Mouse (Mus musculus) forebrain, embryonic 14.5 days (tissue): ENCODE results near the gene Znrf1. TPM values are rescaled to one million over a fixed set of nuclear protein-coding genes. Genes with fewer than 3 reads are reported as not detected.

Experiments used
- ATAC-seq: fragments of 200-750 bp; cut with Nextera tagmentation; 2 replicates; pipeline ENCODE4 v1.8.0; 2017; ENCODE audit warnings: mild to moderate bottlenecking, moderate library complexity
- DNase-seq: peaks from one replicate; pipeline ENCODE4 v3.0.0-alpha.2; 2015; ENCODE audit warnings: low spot score
- H3K27ac ChIP-seq: fragments of 300-500 bp; sonication (generic); 2 replicates; pipeline ENCODE4 v1.5.1; 2014; ENCODE audit warnings: low read depth, mild to moderate bottlenecking, control low read depth, low read length, moderate library complexity
- H3K27me3 ChIP-seq: fragments of 300-500 bp; sonication (generic); replicated peaks from 2 replicates; pipeline ENCODE4 v1.6.1; 2014; ENCODE audit warnings: low read length, control low read depth, mixed read lengths; ENCODE audit not compliant: control insufficient read depth, insufficient read depth
- H3K36me3 ChIP-seq: fragments of 300-500 bp; sonication (generic); 2 replicates; pipeline ENCODE4 v1.6.1; 2014; ENCODE audit warnings: low read length, control low read depth; ENCODE audit not compliant: control insufficient read depth, insufficient read depth
- H3K4me1 ChIP-seq: fragments of 300-500 bp; sonication (generic); 2 replicates; pipeline ENCODE4 v1.6.1; 2014; ENCODE audit warnings: antibody characterized with exemption, low read length, control low read depth; ENCODE audit not compliant: control insufficient read depth, insufficient read depth
- H3K4me2 ChIP-seq: fragments of 300-500 bp; sonication (generic); 2 replicates; pipeline ENCODE4 v1.6.1; 2014; ENCODE audit warnings: mild to moderate bottlenecking, control low read depth, low read length
- H3K4me3 ChIP-seq: fragments of 300-500 bp; sonication (generic); 2 replicates; pipeline ENCODE4 v1.5.1; 2014; ENCODE audit warnings: low read depth, low read length, control low read depth
- H3K9ac ChIP-seq: fragments of 300-500 bp; sonication (generic); 2 replicates; pipeline ENCODE4 v1.6.1; 2014; ENCODE audit warnings: mild to moderate bottlenecking, low read length, control low read depth, moderate library complexity
- H3K9me3 ChIP-seq: fragments of 300-500 bp; sonication (generic); replicated peaks from 2 replicates; pipeline ENCODE4 v1.6.1; 2016; ENCODE audit warnings: low read length, control low read depth, mixed read lengths; ENCODE audit not compliant: control insufficient read depth
- WGBS: fragments of 180-500 bp; shearing (Covaris S2); extraction: QIAGEN DNeasy Blood & Tissue Kit; methylation state at CpG from one replicate; pipeline ENCODE4 v1.1.7; 2014; 5-methylcytosine and 5-hydroxymethylcytosine counted together
- polyA plus RNA-seq: library from polyadenylated mRNA; unstranded; fragments of >200 nt; fragmentation: Nextera tagmentation; extraction: Ambion mirVana; gene quantifications from 2 replicates; pipeline ENCODE4 v1.2.1, GENCODE M21; 2014

The Znrf1 gene
- polyA plus RNA-seq, 1 experiment from 2014 or later: 55.3 TPM

- DNase-seq (no peak), ATAC-seq (no peak)
- Histone ChIP-seq H3K9ac (peak overlapping the region; percentile 97), H3K4me3 (peak overlapping the region; percentile 57), H3K4me2 (peak overlapping the region; percentile 77), H3K27me3 (no peaks in the 10 kb centered on the region), H3K36me3 (no peaks in the 10 kb centered on the region), H3K9me3 (no peaks in the 10 kb centered on the region), H3K27ac (no peak overlapping the region), H3K4me1 (peaks cover 27% of the 10 kb centered on the region)
- WGBS: 5% methylated on average over 2 of the region's 2 CpGs
Observed at GRCm38 (mm10) chr8:111538194-111538593, 2.3 kb downstream of the Znrf1 start.

DNA sequence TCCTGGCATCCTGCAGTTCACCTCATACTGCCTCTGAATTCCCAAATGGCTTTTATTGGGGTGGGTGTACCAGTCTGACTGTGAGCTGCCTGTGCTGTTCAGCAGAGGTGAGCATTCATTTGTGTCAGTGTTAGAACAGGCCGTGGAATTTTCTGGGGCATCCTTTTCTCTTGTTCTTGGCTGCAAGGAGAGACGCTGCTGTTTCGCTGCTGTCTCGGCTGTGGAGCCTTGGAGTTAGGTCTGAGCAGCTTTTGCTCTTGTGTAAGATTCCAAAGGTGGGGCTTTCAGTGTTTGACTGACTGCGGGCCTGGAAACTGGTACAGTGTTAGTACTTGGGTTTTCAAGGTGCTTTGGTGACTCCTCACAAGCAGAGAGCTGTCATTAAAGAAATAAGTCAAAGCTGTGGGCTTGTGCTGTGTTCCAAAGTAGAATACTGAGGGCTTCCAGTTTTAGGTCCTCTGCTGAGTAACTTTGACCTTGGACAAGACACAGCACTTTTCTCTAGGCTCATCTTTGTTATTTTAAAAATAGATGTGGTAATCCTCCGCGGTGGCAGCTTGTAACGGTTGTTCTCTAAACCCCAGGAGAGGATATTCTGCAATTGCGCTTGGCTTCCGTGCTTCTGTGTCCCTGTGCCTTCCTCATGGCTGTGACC lies 3.7 kb downstream of the Znrf1 start:
- DNase-seq (no peak), ATAC-seq (no peak)
- Histone ChIP-seq H3K27ac (no peak overlapping the region), H3K9me3 (no peaks in the 10 kb centered on the region), H3K4me1 (peaks cover 27% of the 10 kb centered on the region), H3K27me3 (no peaks in the 10 kb centered on the region), H3K9ac (peak overlapping the region; percentile 56), H3K36me3 (no peaks in the 10 kb centered on the region), H3K4me3 (peak overlapping the region; percentile 57), H3K4me2 (peak overlapping the region; percentile 77)
- WGBS: 65% methylated on average over 10 of the region's 10 CpGs

- no peaks in the 10 kb centered on the region for H3K36me3 ChIP-seq
Observed at GRCm38 (mm10) chr8:111543712-111544380, 7.9 kb downstream of the Znrf1 start.

DNA sequence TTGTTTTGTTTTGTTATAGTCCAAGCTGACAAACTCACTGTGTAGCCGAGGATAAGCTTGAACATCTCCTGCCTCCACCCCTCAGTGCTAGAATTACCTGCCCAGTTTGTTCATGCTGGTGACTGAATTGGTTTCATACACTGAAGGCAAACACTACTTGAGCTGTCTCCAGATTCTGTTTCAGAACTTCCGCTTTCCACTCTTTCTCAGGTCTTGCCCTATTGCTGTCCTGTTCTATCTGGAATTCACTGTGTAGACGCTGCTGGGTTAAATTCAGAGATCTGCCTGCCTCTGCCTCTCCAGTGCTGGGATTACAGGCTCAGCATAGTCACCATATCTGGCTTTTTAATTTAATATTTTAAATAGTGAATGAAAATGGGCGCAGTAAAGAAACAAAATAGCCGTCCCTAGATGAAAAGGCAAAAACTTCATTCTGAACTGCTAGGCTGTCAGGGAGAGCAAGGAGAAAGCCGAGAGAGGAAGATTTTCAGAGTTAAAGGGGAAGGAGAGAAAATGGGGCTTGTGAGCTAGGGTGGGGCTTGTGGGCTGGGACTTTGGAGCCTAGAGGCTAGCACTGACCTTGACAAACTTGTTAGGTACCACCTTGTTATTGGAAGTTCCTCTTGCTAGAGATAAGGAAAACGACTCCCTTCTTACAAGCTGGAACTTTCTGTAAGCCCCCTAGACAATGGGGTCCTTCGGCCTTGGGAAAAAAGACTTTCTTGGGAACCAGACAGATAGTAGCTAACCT lies 9.7 kb downstream of the Znrf1 start:
- ATAC-seq: no peak
- WGBS: 92% methylated on average over 8 of the region's 8 CpGs
- Histone ChIP-seq H3K9me3 (no peaks in the 10 kb centered on the region), H3K27ac (no peak overlapping the region), H3K4me2 (no peak overlapping the region), H3K9ac (no peak overlapping the region), H3K4me3 (no peak overlapping the region), H3K4me1 (peaks cover 9% of the 10 kb centered on the region; the same call in 1 of the 2 replicates), H3K27me3 (no peaks in the 10 kb centered on the region), H3K36me3 (no peaks in the 10 kb centered on the region)
- DNase-seq: no peak

More at GRCm38 (mm10) chr8:111543712-111544380, 7.9 kb downstream of the Znrf1 start:
- H3K4me3 ChIP-seq: no peak overlapping the region
- no peak overlapping the region for H3K9ac ChIP-seq
- no peak overlapping the region for H3K27ac ChIP-seq
- DNase-seq: no peak
- no peaks in the 10 kb centered on the region for H3K9me3 ChIP-seq
- ATAC-seq: no peak
- 84% methylated on average over 9 of the region's 9 CpGs for whole genome bisulfite sequencing
- H3K4me1 ChIP-seq: peaks cover 19% of the 10 kb centered on the region
- H3K27me3 ChIP-seq: no peaks in the 10 kb centered on the region
- H3K4me2 ChIP-seq: no peak overlapping the region

- no peaks in the 10 kb centered on the region for H3K9me3 ChIP-seq
- ATAC-seq (no peak), DNase-seq (no peak)
- H3K9ac ChIP-seq: no peak overlapping the region
- 94% methylated on average over 3 of the region's 3 CpGs for WGBS
- no peaks in the 10 kb centered on the region for H3K36me3 ChIP-seq
- no peaks in the 10 kb centered on the region for H3K27me3 ChIP-seq
- H3K4me1 ChIP-seq: peaks cover 7% of the 10 kb centered on the region; the same call in 1 of the 2 replicates
- no peak overlapping the region for H3K4me2 ChIP-seq
- no peak overlapping the region for H3K27ac ChIP-seq
- no peak overlapping the region for H3K4me3 ChIP-seq
Observed at GRCm38 (mm10) chr8:111547144-111547543, 11.2 kb downstream of the Znrf1 start.

DNA sequence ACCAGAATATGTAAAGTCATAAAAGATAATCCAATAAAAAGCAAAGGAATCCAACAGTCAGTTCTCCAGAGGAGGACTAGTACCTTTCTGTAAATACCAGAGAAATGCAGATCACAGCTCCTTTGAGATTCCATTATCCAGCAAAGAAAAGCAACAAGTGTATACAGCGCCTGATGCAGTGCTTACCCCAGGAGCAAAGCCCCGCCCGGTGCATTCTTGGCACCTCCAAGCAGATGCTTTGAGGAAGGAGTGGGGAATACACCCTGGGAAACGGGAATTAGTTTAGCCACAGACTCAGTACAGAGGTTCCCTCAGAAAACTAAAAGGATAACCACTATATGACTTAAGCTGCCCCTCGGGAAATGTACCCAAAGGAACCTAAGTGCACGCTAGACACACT lies 12.3 kb downstream of the Znrf1 start:
- H3K9ac ChIP-seq: no peak overlapping the region
- H3K27ac ChIP-seq: no peak overlapping the region
- 83% methylated on average over 6 of the region's 6 CpGs for WGBS
- no peak overlapping the region for H3K4me2 ChIP-seq
- no peak for DNase-seq
- H3K9me3 ChIP-seq: no peaks in the 10 kb centered on the region
- ATAC-seq: no peak
- peaks cover 7% of the 10 kb centered on the region; the same call in 1 of the 2 replicates for H3K4me1 ChIP-seq
- H3K4me3 ChIP-seq: no peak overlapping the region
- no peaks in the 10 kb centered on the region for H3K27me3 ChIP-seq
- no peaks in the 10 kb centered on the region for H3K36me3 ChIP-seq

DNA sequence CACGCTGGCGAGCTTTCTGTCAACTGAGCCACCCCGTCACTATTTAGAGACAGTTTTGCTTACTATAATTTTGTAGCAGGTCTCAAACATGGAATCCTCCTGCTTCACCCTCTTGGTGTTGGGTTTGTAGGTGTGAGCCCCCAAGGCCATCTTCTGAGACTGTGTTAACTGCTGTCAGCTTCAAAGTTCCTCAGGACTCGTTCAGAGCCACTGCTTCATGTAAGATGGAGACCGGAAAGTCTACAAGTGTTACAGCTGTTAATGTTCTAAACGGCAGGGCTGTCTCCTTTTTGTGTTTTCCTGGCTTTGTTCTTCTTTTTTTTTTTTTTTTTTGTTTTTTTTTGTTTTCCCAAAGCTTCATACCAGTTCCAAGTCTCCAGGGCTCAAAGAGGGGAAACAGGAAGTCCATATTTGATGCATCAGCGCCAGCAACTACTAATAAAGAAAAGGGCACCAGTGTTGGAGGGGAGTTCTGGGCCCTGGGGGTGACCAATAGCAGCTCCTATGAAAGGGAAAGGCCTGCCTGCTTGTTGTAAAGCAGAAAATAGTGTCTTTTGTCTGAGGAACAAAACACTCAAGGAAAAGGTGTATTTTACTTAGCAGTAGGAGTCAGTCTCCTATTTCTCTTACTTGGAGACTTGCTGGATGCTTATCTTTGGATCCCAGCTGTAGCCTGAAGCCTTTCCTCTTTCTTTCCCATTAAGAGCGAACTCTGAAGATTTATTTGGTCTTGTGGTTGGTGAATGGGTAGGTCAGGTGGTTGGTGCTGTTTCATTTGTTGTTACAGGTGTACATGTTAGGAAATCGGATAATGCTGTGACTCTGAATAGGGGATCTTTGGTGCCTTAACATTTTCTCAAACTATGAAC lies 14.3 kb downstream of the Znrf1 start:
- Histone ChIP-seq H3K4me3 (no peak overlapping the region), H3K27ac (no peak overlapping the region), H3K27me3 (no peaks in the 10 kb centered on the region), H3K4me2 (no peak overlapping the region), H3K9me3 (no peaks in the 10 kb centered on the region), H3K4me1 (peaks cover 11% of the 10 kb centered on the region), H3K9ac (no peak overlapping the region), H3K36me3 (no peaks in the 10 kb centered on the region)
- DNase-seq (no peak), ATAC-seq (no peak)
- 67% methylated on average over 9 of the region's 9 CpGs for WGBS

GRCm38 (mm10) chr8:111551511-111552130 lies 15.7 kb downstream of the Znrf1 start:
- Histone ChIP-seq H3K36me3 (no peaks in the 10 kb centered on the region), H3K27me3 (no peaks in the 10 kb centered on the region), H3K9ac (no peak overlapping the region), H3K4me3 (no peak overlapping the region), H3K9me3 (no peaks in the 10 kb centered on the region), H3K4me2 (no peak overlapping the region), H3K4me1 (peaks cover 12% of the 10 kb centered on the region), H3K27ac (no peak overlapping the region)
- ATAC-seq (no peak), DNase-seq (no peak)
- 48% methylated on average over 8 of the region's 8 CpGs for WGBS
